Mouse (Mus musculus) lung, embryonic 14.5 days (tissue): ENCODE data around the gene Gm20388. TPM values are rescaled to one million over a fixed set of nuclear protein-coding genes. Genes with fewer than 3 reads are reported as not detected.
"Not testable (repeated sequence)": the region's sequence is repeated elsewhere in the genome, so short reads cannot be mapped to it uniquely, and the experiment has no call there.

Experiments
- ATAC-seq: fragments of 200-750 bp; cut with Nextera tagmentation; 2 replicates; pipeline ENCODE4 v1.8.0; 2017; ENCODE audit warnings: mild to moderate bottlenecking, moderate TSS enrichment, moderate library complexity; ENCODE audit not compliant: insufficient read depth
- DNase-seq: peaks from one replicate; pipeline ENCODE4 v3.0.0-alpha.2; 2015
- H3K27ac ChIP-seq: fragments of 300-500 bp; sonication (generic); 2 replicates; pipeline ENCODE4 v1.5.1; 2014; ENCODE audit warnings: low read depth, mild to moderate bottlenecking, moderate library complexity
- H3K27me3 ChIP-seq: fragments of 300-500 bp; sonication (generic); 2 replicates; pipeline ENCODE4 v1.6.1; 2014; ENCODE audit warnings: low read length, control low read depth; ENCODE audit not compliant: insufficient read depth
- H3K36me3 ChIP-seq: fragments of 300-500 bp; sonication (generic); 2 replicates; pipeline ENCODE4 v1.6.1; 2014; ENCODE audit warnings: control low read depth; ENCODE audit not compliant: insufficient read depth
- H3K4me1 ChIP-seq: fragments of 300-500 bp; sonication (generic); 2 replicates; pipeline ENCODE4 v1.6.1; 2014; ENCODE audit warnings: antibody characterized with exemption, control low read depth; ENCODE audit not compliant: insufficient read depth
- H3K4me2 ChIP-seq: fragments of 300-500 bp; sonication (generic); 2 replicates; pipeline ENCODE4 v1.6.1; 2014; ENCODE audit warnings: mild to moderate bottlenecking
- H3K4me3 ChIP-seq: fragments of 300-500 bp; sonication (generic); 2 replicates; pipeline ENCODE4 v1.5.1; 2014; ENCODE audit warnings: low read depth, low read length
- H3K9ac ChIP-seq: fragments of 300-500 bp; sonication (generic); 2 replicates; pipeline ENCODE4 v1.6.1; 2014
- H3K9me3 ChIP-seq: fragments of 300-500 bp; sonication (generic); 2 replicates; pipeline ENCODE4 v1.6.1; 2016; ENCODE audit warnings: low read depth, low read length, control low read depth
- CTCF ChIP-seq: IDR thresholded peaks from 2 replicates; pipeline ENCODE4 v1.5.1; 2016; ENCODE audit warnings: antibody characterized with exemption, low read depth
- WGBS: fragments of 180-500 bp; shearing (Covaris S2); extraction: QIAGEN DNeasy Blood & Tissue Kit; methylation state at CpG from one replicate; pipeline ENCODE4 v1.1.7; 2014; 5-methylcytosine and 5-hydroxymethylcytosine counted together
- polyA plus RNA-seq: library from polyadenylated mRNA; unstranded; fragments of >200 nt; fragmentation: Nextera tagmentation; extraction: Ambion mirVana; gene quantifications from 2 replicates; pipeline ENCODE4 v1.2.1, GENCODE M21; 2014

Gm20388 gene
- polyA plus RNA-seq, 1 experiment from 2014 or later = not detected

GRCm38 (mm10) chr8:123630058-123630457, 3719.4 kb downstream of the Gm20388 start:
- H3K4me1 ChIP-seq = no peaks in the 10 kb centered on the region
- DNase-seq (no peak), ATAC-seq (no peak)
- H3K4me2 ChIP-seq = peak overlapping the region; percentile 55
- no peaks in the 10 kb centered on the region for H3K36me3 ChIP-seq
- no peaks in the 10 kb centered on the region for H3K9me3 ChIP-seq
- H3K27ac ChIP-seq = no peak overlapping the region
- H3K27me3 ChIP-seq = peaks cover 2% of the 10 kb centered on the region; the same call in 1 of the 2 replicates
- no peak overlapping the region for H3K9ac ChIP-seq
- H3K4me3 ChIP-seq = no peak overlapping the region
- no peak for TF ChIP-seq CTCF
- 41% methylated on average over 10 of the region's 10 CpGs for WGBS

- Histone ChIP-seq H3K4me2 (peak overlapping the region; percentile 55), H3K36me3 (no peaks in the 10 kb centered on the region), H3K4me1 (no peaks in the 10 kb centered on the region), H3K9ac (no peak overlapping the region), H3K4me3 (peak overlapping the region; percentile 25), H3K27ac (no peak overlapping the region), H3K27me3 (no peaks in the 10 kb centered on the region), H3K9me3 (no peaks in the 10 kb centered on the region)
- TF ChIP-seq CTCF = no peak
- DNase-seq (peak; percentile 57), ATAC-seq (no peak)
- 23% methylated on average over 12 of the region's 12 CpGs for WGBS
Measured at GRCm38 (mm10) chr8:123630841-123631251, 3720.2 kb downstream of the Gm20388 start.

GRCm38 (mm10) chr8:123631746-123632145, 3721.1 kb downstream of the Gm20388 start:
- not testable (repeated sequence) for H3K36me3 ChIP-seq, H3K27ac ChIP-seq, H3K27me3 ChIP-seq, H3K4me2 ChIP-seq, ATAC-seq, H3K9me3 ChIP-seq, H3K4me1 ChIP-seq, H3K4me3 ChIP-seq, DNase-seq, H3K9ac ChIP-seq
- WGBS = 65% methylated on average over 3 of the region's 3 CpGs

- no peak for TF ChIP-seq CTCF
- no peak overlapping the region for H3K9ac ChIP-seq
- DNase-seq (no peak), ATAC-seq (no peak)
- H3K9me3 ChIP-seq = no peaks in the 10 kb centered on the region
- no peak overlapping the region for H3K4me3 ChIP-seq
- H3K27ac ChIP-seq = no peak overlapping the region
- 82% methylated on average over 4 of the region's 4 CpGs for WGBS
- H3K27me3 ChIP-seq = no peaks in the 10 kb centered on the region
- no peak overlapping the region for H3K4me2 ChIP-seq
- no peaks in the 10 kb centered on the region for H3K36me3 ChIP-seq
- no peaks in the 10 kb centered on the region for H3K4me1 ChIP-seq
Measured at GRCm38 (mm10) chr8:123632257-123632656, 3721.6 kb downstream of the Gm20388 start.

GRCm38 (mm10) chr8:123633801-123634200, 3723.2 kb downstream of the Gm20388 start:
- Histone ChIP-seq H3K27me3 (no peaks in the 10 kb centered on the region), H3K9me3 (no peaks in the 10 kb centered on the region), H3K4me1 (no peaks in the 10 kb centered on the region), H3K36me3 (no peaks in the 10 kb centered on the region), H3K4me2 (no peak overlapping the region), H3K4me3 (no peak overlapping the region), H3K27ac (no peak overlapping the region), H3K9ac (no peak overlapping the region)
- 56% methylated on average over 7 of the region's 7 CpGs for WGBS
- ATAC-seq (no peak), DNase-seq (no peak)
- no peak for TF ChIP-seq CTCF

- Histone ChIP-seq H3K27me3 (no peaks in the 10 kb centered on the region), H3K36me3 (no peaks in the 10 kb centered on the region), H3K4me1 (no peaks in the 10 kb centered on the region), H3K4me3 (no peak overlapping the region), H3K27ac (no peak overlapping the region), H3K9me3 (no peaks in the 10 kb centered on the region), H3K9ac (no peak overlapping the region), H3K4me2 (no peak overlapping the region)
- ATAC-seq (no peak), DNase-seq (no peak)
- peak; percentile 14; the same call in 1 of the 2 replicates for TF ChIP-seq CTCF
- WGBS = 28% methylated on average over 3 of the region's 3 CpGs
Measured at GRCm38 (mm10) chr8:123634395-123635131, 3723.9 kb downstream of the Gm20388 start.

- H3K4me1 ChIP-seq = no peaks in the 10 kb centered on the region
- WGBS = 46% methylated on average over 11 of the region's 11 CpGs
- H3K9ac ChIP-seq = no peak overlapping the region
- no peak overlapping the region for H3K4me3 ChIP-seq
- no peak overlapping the region for H3K4me2 ChIP-seq
- no peak for TF ChIP-seq CTCF
- no peaks in the 10 kb centered on the region for H3K9me3 ChIP-seq
- DNase-seq = peak; percentile 47
- no peaks in the 10 kb centered on the region for H3K27me3 ChIP-seq
- no peak for ATAC-seq
- H3K27ac ChIP-seq = no peak overlapping the region
- no peaks in the 10 kb centered on the region for H3K36me3 ChIP-seq
Measured at GRCm38 (mm10) chr8:123635671-123636070, 3725.0 kb downstream of the Gm20388 start.
